Mouse (Mus musculus): ENCODE results near the gene Flt3l.
"Not testable (repeated sequence)": the region's sequence is repeated elsewhere in the genome, so short reads cannot be mapped to it uniquely, and the experiment has no call there.

The Flt3l gene

DNA sequence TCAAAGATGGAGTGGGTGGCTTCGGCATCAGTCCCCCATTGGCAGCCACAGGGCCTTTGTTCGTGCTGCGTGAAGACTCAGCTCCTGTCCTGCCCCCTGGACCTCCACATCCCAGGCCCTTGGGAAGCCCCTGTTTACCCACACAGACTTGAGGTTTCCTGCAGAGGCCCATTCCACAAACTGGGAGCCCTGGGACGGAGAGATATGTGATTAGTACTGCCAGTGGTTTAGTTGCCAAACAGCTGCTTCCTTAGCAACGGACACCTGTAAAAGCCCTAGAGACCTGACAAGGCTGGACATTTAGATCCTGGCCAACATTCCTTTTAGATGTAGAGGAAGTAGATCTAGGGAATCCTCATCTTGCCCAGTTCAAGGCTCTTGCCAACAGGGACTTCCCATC lies 5.7 kb upstream of the Flt3l start:
- no peak for DNase-seq (ENCODE audit: low spot score)

DNA sequence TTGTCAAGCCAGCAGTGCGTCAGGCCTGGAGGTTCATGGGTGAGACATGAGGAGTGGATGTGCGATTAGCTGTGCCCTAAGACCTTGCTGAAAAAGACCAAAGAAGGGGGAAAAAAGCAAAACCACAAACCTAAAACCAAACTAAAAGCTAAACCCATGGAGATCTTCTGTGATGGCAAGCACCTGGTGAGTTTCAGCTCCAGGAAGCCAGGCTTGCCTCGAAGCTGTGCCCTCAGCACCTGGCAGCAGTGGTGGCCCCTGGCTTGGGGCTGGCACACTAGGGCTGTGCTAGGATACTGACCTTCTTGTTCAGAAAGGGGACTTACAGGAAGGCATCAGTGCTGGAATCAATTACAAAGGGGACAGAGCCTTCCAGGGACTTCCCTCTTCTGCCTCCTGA lies 5.1 kb upstream of the Flt3l start:
- no peak for DNase-seq (ENCODE audit: low spot score)

DNA sequence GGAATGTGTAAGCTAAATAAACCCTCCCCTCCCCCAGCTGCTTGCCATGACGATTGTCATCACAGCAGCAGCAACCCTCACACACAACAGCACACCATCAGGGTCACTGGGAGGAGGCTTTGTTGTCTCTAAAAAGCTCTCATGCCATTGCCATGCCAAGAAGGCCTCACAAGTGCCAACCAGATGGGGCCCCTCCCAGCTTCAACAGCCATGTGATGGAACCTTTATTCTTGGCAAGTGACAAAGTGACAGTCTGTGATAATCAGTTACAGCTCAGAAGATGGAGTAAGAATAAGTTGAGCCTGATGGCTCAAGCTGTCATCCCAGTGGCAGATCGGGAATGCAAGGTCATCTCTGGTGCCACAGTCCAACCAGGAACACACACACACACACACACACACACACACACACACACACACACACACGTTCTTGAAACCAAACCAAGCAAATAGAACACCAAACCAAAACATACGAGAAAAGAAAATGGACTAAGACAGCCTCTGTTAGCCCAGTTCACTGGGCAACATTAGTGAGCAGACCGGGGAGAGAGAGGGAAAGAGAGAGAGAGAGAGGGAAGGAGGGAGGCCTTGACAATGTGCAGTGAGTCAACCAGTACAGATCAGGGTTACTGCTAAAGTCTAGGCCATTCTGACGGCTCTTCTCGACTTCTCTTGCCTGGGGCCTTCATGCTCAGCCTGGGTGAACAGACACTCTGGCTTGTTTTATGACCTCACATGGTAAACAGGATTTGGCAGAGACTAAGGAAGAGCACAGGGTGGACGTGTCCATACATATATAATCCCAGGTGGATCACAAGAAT lies 3.9 kb upstream of the Flt3l start:
- no peak for DNase-seq (ENCODE audit: low spot score)

GRCm38 (mm10) chr7:45138403-45138802 lies 2.2 kb upstream of the Flt3l start:
- no peak for DNase-seq (ENCODE audit: low spot score)

DNA sequence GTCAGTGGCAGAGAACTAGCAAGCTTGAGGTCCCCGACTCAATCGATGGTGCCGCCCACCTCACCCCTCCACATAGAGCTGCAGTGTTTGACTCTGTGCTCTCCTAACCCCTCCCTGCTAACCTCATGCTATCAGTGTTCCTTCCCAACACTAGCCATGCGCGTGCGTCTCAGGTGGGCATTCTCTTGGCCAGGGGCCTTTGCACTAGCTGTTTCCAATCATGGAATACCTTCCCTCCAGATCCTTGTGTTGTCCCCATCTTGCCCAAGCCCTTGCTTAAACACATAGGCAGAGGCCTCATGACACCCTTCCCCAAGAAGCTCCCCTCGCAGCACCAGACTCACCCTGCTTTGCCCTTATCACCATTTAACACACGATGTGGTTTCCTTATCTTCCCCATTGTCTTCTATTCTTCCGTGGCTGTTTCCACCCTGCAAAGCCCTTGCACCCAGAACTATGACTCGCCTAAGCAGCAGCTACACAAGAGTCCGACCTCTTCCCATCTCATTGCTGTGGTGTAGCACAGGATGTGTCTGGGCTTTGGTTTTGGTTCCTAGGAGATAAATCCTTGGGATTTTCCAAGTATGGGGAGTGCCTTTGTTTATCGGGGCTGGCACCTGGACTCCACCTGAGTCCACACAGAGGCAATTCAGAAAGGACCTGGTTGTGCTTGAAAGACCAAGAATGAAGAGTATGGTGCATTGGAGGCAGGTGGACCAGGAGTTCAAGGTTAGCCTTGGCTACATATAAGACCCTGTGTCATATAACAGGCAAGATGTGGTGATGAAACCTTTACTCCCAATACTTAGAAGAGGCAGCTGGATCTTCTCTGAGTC lies 1.2 kb upstream of the Flt3l start:
- no peak for DNase-seq (ENCODE audit: low spot score)

DNA sequence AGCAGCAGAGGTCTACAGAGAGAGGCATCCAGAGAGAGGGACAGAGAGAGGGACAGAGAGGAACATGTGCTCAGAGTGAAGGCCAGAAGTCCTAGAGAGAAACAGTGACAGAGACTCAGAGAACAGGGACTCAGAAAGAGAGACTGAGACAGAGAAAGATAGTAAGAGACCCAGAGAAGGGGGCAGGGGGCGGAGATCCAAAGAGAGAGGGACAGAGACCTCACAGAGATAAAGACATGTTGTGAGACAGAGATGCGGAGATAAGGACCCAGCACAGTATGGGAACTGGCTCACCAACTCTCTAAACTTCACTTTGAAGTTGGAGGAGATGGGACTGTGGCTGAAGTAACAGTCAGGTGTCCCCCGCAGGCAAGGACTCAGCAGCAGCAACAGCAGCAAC lies 862 bp downstream of the Flt3l start:
- no peak for DNase-seq (ENCODE audit: low spot score)

GRCm38 (mm10) chr7:45134544-45135026 lies 1.6 kb downstream of the Flt3l start:
- DNase-seq (ENCODE audit: low spot score), result no peak

- DNase-seq (ENCODE audit: low spot score), result no peak
These were observed 2.6 kb downstream of the Flt3l start for GRCm38 (mm10) chr7:45133446-45134159.

DNA sequence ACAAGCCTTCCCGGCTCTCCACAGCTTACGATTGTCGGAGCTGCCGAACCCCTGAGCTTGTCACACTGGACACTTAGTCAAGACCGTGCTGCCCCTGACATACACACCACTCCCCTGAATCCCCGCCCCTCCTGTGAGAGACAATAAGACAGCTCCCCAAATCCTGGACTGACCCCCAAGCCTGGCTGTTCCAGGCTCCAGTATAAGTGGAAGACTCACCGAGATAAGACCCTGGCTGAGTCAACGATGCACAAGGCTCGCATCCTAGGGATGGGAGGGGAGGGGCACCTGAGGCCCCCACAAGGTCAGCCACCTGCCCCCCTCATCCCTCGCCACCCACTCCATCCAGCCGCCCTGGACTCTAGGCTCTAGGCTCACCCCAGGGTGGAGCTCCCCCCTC lies 4.4 kb downstream of the Flt3l start:
- DNase-seq (ENCODE audit: low spot score), result no peak

DNA sequence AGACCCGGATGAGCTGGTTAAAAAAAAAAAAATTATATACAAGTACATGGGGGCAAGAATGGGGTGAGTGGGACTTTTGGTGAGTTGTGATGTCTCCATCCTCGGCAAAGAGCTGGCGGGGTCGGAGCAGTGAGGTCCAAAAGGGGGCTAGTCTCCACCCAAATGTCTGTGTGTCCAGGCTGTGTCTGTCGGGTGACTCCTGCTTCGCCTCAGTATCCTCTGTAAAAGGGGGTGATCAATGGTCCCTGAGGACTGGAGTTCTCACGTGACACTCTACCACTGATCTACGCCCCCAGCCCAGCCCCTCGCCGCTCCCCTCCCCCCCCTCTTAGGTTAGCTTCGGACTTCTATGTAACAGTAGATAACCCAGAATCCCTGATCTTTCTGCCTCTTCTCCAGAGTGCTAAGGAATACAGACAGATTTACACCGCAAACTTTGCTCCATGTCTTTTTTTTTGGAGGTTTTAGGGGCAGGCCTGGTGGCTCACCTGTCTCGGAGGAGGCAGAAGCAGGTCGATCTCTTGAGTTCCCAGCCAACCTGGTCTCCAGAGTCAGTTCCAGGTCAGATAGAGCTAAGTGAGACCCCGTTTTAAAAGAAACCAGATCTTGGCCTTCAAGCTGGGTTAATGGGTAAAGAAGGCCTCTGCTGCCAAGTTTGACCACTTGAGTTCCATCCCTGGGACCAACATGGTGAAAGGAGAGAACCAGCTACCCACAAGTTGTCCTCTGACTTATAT lies 6.3 kb downstream of the Flt3l start:
- no peak for DNase-seq (ENCODE audit: low spot score)

- DNase-seq (ENCODE audit: low spot score), result no peak
These were observed 6.9 kb downstream of the Flt3l start for GRCm38 (mm10) chr7:45129318-45129717.

GRCm38 (mm10) chr7:45128624-45129246 lies 7.5 kb downstream of the Flt3l start, which contains the start of gene Rpl13a:
Gene Rpl13a, minus strand, starts transcription at chr7:45128761.
- DNase-seq (ENCODE audit: low spot score), result peak; percentile 98

DNA sequence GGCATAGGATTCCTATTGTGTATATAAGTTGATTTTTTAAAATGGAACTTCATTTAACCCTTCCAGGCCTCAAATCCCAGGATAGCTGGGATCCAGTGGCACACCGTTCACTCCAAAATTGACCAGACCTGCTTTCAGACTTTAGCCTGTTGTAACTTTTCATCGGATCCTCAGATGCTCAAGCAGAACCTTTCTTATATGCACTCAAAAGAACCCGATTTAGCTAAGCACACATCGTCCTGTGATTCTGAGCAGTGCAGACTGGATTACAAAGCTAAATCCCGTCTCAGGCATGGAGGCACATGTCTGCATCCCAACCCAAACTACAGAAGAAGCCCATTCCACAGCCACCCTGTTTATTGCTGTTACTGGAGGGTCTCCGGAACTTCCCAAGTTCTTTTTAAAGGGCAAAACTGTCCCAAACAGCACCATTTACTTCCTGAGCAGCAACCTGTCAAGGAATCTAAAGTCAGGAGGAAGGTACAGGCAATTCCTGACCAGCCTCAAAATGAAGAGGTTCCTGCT lies 8.5 kb downstream of the Flt3l start:
- no peak for DNase-seq (ENCODE audit: low spot score)

DNA sequence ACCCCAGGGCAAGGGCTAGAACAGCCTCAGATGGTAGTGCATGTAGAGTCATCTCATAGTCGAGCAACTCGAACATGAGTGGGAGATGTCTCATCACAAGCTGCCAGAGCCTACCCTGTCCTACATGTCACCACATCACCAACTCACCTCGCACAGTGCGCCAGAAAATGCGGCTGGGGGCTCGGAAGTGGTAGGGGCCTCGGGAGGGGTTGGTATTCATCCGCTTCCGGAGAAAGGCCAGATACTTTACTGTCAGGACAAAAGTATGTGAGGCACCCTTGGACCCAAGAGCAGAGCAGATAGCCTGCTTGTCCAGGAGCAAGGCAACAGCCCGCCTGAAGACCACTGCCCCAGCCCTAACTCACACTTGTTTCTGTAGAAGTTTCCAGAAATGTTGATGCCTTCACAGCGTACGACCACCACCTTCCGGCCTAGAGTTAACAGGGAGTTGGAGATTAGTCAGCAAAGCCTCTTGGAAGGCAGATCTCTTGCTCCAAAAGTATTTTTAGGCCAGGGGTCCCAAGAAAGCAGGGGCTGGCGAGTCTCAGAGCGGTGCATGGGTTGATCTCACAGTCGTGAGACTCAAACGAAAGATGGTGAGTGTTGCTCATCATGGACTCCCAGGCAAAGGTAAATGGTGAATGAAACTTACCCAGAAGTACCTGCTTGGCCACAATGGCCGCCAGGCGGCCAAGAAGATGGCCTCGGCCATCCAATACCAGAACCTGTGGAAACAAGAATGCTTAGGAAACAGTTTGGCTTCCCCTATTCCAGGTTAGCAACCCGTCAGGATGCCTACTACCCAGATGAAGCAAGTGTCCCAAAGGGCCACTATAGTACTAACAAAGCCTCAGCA lies 9.2 kb downstream of the Flt3l start:
- no peak for DNase-seq (ENCODE audit: low spot score)

- DNase-seq (ENCODE audit: low spot score), result no peak
These were observed 9.9 kb downstream of the Flt3l start for GRCm38 (mm10) chr7:45126147-45126843.

DNA sequence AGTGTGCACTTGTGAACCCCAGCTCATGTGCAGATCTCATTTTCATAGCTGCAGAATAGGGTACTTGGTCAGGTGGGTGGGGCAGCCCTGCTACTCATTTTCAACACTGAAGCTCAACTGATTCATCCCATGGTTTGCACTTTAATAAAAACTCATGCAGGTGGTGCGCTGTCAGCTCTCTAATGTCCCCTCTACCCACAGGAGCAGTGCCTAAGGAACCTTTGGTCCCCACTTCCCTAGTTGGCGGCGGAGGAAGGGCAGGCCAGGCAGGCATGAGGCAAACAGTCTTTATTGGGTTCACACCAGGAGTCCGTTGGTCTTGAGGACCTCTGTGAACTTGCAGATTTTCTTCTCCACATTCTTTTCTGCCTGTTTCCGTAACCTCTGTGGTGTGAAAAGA lies 10.6 kb downstream of the Flt3l start:
- not testable (repeated sequence) for DNase-seq (ENCODE audit: low spot score)

- DNase-seq (ENCODE audit: low spot score), result no peak
These were observed 11.1 kb downstream of the Flt3l start for GRCm38 (mm10) chr7:45125144-45125600.

DNA sequence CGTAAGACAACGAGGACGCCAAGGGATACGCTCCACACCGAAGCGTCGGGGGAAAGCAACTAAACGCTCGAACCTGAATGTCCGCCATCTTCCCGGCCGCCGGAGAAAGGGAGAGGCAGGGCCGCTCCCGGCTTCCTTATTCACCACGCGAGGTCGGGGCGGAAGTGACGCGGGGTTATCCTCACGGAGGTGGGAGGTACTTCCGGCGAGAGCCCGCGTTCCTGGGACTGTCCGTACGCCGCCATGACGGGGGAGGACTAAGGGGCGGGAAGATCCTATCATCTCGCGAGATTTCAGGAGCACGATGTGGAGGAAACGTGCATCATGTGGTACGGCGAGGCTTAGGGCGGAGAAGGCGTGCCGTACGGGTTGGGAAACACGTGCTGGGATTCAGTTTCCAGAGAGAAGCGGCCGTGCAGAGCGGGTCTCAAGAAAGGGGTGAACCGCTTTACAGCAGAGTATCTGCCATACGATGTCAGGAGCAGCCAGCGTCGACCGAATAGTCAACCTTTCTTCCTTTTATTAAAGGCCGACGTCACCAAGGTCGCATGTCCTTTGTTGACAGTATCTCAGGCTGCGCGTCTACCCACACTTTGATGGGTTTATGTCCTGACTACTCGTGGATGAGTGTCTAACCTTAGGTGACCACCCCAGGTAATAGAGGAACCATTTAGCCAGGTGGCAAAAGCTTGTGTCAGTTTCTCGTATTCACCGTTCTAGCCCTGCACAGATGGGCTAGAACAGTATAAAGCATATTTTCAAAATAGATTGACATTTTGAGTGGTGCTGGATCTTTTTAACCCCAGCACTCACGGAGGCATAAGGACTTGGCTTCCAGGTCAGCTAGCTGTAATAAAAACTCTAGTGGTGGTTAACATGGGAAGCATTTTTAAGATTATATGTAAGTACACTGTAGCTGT lies 11.7 kb downstream of the Flt3l start, which contains the start of gene Rps11:
Rps11 (minus strand) TSS at position 216 of the 920 bp plus-strand sequence.
- peak; percentile 95 for DNase-seq (ENCODE audit: low spot score)
